Mouse (Mus musculus) kidney, adult 2 months (tissue): Measurements from ENCODE around the gene Sesn3.

Source experiments
- CTCF ChIP-seq: fragments of 200-500 bp; conservative IDR thresholded peaks from 2 replicates; pipeline ENCODE4 v1.5.1; 2011; ENCODE audit warnings: low read depth, mild to moderate bottlenecking, control low read depth, low read length, moderate library complexity, mixed read lengths; ENCODE audit not compliant: insufficient read depth, insufficient read length
- POLR2A ChIP-seq: fragments of 200-500 bp; IDR thresholded peaks from one replicate; pipeline ENCODE4 v1.6.1; 2011; ENCODE audit warnings: low read depth, low read length, control low read depth

DNA sequence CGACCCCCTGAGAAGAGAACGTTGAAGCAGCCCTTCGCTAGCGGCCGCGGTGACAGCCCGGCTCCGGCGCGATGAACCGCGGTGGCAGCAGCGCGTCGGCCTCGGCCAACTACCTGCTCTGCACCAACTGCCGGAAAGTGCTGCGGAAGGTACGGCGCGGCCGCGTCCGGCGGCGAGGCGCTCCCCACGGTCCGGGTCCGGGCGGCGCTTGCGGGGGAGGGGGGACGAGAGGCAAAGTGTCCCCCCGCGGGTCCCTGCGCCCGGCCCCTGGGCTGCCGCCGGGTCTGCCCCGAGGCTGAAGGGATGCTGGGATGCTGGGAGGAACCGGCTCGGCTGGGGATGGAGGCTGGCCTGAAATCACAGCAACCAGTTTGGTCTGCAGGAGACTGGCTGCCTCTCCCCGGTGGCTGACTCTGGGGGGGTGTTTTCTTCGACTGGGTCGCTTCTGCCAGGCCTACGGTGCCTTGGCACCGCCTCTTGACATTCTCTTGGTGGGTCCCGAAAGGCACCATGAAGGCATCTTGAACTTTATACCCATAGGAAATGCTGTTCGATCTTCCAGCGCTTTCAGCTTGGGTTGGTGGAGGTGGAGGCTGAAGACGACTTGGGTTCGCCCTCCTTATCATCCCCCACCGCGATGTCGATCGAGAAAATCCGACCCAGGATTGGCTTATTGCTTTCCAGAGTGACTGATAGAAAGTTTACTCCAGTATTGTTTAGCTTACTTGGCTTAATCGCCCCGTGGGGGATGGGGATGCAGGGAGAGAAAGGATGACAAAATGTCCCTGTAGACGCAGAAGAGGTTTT is 1.8 kb downstream of the Sesn3 start:
- TF ChIP-seq POLR2A (no peak), CTCF (no peak)
